Mouse (Mus musculus) testis, adult 10 weeks (tissue): ENCODE results near the gene Meaf6. TPM values are rescaled to one million over a fixed set of nuclear protein-coding genes. Genes with fewer than 3 reads are reported as not detected.

ENCODE experiments used
- polyA plus RNA-seq: library from polyadenylated mRNA; stranded (reverse); fragments of 350-450 nt; fragmentation: Illumina TruSeq; extraction: RNeasy Lipid Tissue Mini Kit (QIAGEN cat#74804); gene quantifications from one replicate; pipeline ENCODE4 v1.2.3, GENCODE M21; 2014; ENCODE audit warnings: low read depth, low replicate concordance

Gene Meaf6
- polyA plus RNA-seq = 46.8 TPM

DNA sequence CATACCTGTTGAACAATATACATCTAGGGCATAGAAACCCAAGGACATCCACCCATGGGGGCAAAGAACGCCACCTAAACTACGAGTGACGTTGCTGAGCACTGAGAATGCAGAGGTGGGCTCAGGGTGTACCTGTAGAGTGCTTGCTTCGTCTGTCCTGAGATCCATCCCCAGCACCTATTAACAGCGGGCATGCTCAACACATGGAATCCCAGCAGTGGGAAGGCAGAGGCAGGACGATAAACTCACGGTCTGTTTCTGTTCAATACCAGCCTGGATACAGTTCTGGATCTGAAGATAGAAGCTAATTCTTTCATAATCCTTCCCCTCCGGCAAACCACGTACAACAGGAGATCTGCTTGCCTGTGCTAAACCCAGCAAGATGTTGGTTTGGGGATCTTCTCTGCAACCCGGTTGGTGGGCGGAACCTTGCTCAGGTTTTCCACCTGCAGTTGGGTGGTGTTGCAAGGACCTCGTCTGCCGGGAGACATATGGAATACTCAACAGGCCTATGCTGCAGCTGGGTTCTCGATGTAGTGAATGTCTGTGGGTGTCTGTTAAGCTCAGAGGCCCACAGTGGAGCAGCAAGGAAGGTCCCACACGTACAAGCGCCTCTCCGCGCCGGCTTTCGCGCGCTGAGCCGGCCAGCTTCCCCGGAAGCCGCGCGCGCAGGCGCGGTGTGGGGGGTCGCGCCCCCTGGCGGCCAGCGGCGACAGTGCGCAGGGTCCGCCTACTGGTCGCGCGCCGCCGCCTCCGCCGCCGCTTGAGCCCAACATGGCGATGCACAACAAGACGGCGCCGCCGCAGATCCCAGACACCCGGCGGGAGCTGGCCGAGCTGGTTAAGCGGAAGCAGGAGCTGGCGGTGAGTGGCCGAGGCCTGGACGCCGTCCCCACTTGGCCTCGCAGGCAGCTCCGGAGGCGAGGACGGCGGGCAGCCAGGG, at the start of gene Meaf6:
Meaf6 (plus strand) TSS at position 732 of the 943 bp plus-strand sequence.

DNA sequence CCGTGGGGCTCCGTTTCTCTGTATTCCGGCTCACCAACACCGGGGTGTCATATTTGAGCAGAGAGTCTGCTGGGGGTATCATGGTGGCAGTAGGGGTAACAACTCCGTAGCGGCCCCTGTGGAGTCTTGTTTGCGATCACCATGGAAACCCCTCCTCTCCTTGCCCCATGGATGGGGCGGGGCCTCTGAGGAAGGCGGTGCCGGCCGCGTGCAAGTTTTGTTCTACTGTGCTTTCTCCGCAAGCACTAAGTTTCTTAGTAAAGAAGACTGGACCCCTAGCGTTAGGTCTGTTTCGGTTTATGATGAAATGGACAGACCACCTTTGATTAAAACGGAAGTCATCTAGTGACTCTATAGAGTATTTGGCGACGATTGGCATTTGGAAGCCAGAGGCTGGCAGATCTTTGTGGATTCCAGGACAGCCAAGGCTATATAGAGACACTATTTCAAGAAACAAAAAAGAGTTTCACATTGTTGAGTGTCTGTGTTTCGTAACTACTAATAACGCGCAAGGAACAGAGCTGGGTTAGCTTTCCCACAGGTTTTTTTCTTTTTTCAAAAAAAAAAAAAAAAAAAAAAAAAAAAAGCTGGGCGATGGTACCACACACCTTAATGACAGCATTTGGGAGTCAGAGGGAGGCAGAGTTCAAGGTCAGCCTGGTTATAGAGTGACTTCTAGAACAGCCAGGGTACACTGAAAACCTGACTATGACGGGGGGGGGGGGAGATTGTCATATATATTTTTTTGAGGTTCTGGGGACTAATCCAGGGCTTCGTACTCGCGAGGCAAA, 19.2 kb upstream of the Meaf6 start, which contains the start of gene Dnali1:
Dnali1 (minus strand) TSS at position 187 of the 791 bp plus-strand sequence.

DNA sequence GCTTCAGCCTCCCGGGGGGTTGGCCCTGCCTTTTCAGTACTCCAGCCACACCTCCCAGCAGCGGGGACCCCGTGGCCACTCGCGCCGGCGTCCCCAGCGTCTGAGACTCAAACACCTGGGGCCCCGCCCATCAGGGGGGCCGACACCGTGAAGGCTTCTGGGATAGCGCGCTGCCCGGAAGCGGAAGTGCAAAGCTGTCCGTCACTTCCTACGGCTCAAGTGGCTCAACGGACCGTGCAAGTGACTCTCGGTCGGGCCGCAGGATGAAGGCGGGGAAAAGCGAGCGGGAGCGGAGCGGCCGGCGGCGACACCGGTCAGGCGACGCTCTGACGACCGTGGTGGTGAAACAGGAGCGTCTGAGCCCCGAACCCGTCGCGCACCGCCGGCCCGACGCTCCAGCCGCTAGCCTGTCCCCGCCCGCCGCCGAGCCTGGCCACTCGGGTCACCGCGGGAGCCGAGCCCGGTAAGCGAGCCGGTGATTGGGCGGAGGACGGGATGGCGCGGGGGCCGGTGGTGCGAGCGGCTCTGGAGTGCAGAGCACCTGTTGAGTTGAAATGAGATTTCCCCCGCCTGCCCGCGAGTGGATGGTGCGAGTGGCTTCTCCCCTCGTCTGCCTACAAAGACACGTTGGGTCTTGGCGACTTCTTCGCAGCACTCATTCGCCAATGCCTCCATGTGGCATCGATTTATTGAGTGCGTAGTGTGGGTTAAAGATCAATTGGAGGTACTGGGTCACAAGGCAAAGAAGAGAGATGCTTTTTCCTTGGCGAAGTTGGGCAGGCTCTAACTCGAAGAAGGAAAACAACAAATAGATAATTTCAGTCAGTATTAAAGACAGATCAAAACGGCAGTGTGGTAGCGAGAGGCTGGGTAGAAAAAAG, 18.2 kb upstream of the Meaf6 start, which contains the start of gene Snip1:
Snip1 (plus strand) TSS at position 183 of the 881 bp plus-strand sequence.

DNA sequence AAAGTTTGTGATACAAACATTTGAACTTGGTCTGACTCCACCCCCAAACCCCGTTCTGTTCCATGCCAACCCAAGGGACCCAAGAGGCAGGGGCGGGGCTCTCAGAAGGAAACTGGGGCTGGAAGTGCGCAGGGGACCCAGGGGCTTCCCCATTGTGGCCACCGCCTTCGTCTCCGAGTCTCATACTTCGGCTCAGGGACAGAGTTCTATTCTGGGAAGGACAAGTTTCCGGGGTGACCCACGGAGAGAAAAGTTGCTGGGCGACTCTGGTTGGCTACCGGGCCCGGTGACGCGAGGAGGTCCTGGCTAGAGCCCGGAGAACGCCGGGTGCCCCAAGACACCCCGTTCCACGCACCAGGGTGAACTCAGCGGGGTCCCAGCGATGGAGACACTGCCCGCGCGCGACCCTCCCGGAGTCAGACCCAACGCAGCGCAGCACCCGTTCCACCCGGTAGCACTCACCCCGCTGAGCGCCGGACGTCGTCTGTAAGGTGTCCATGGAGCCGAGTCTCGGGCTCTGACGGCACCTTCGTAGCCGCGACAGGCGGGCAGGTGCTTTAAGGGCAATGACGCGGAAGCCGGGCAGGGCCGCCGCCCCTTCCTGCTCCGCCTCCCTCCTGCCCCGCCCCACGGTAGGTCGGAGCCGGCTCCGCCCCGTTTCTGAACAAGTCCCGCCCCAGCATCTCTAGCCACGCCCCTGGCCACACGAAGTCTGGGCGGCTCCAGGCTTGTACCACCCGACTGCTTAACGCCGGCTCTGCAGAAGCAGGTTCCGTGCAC, 42.6 kb downstream of the Meaf6 start, which contains the start of gene Zc3h12a:
Zc3h12a (minus strand) TSS at position 536 of the 780 bp plus-strand sequence.

Other genes with a start within 250 kb of the Meaf6 start
- 31.1 TPM for gene Yrdc, start 234.5 kb upstream of the Meaf6 start, polyA plus RNA-seq
- gene 1110065P20Rik, start 233.9 kb upstream of the Meaf6 start, polyA plus RNA-seq = 4.7 TPM
- 0.07 TPM for gene Maneal, start 223.0 kb upstream of the Meaf6 start, polyA plus RNA-seq
- 0.90 TPM for gene Epha10, start 204.2 kb upstream of the Meaf6 start, polyA plus RNA-seq
- 6.5 TPM for gene 9930104L06Rik, start 148.1 kb upstream of the Meaf6 start, polyA plus RNA-seq
- 97.7 TPM for gene Cdca8, start 145.8 kb upstream of the Meaf6 start, polyA plus RNA-seq
- gene Rspo1, start 98.7 kb upstream of the Meaf6 start, polyA plus RNA-seq = 0.57 TPM
- gene Gnl2, start 68.5 kb upstream of the Meaf6 start, polyA plus RNA-seq = 98.4 TPM
- 56.0 TPM for gene Dnali1, start 19.4 kb upstream of the Meaf6 start, polyA plus RNA-seq
- 28.3 TPM for gene Snip1, start 18.5 kb upstream of the Meaf6 start, polyA plus RNA-seq
- not detected for gene Zc3h12a, start 42.7 kb downstream of the Meaf6 start, polyA plus RNA-seq